Mouse (Mus musculus): Measurements from ENCODE around the gene Olfr1137.

Gene Olfr1137

GRCm38 (mm10) chr2:87713079-87713478, at the start of gene Olfr1137:
Gene Olfr1137 (minus strand): TSS chr2:87713179.
- no peak for DNase-seq (ENCODE audit: extremely low read depth, low read depth)

DNA sequence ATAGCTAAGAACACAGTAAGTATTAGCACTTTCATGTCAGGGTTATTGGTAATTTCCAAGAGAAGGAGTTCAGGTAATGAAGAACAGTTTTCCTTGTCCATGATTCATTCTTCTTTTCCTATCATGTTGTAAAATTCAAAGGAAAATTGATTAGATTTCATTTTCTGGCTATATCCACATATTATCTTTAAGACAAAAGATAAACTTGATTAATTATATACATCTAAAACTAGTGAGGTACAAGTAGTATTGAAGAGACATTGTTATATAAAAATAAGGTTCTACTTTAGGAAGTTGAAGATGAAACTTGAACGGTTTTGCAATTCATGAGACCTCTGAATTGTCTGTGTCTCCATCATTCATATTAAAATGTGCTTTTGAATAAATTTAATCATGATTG, 40.9 kb upstream of the Olfr1137 start, which contains the start of gene Olfr1141:
TSS of gene Olfr1141 (minus strand) at position 101 of the 400 bp plus-strand sequence.
- no peak for DNase-seq (ENCODE audit: extremely low read depth, low read depth)

- DNase-seq (ENCODE audit: extremely low read depth, low read depth) = no peak
These were observed 30.5 kb upstream of the Olfr1137 start, which contains the start of gene Olfr1140 for GRCm38 (mm10) chr2:87743452-87743851. Gene Olfr1140 (plus strand): TSS chr2:87743752.

DNA sequence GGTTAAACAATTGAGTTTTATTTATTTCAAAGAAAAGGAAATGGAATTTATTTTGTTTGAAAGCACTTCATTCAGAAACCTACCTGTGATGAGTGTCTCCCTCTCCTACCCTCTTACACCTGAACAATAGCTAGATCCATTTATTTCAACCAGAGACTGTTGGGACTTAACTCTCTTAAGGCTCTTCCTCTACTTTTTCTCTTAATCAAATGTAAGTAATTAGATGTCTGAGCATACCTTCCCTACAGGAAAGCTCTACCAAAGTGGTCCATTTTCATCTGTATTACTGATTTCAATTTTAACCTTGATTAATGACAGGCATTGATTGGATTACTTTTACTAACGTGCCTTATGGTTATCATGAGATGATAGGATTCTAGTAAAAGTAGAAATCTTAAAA, 26.9 kb upstream of the Olfr1137 start, which contains the start of gene Olfr1138:
TSS of gene Olfr1138 (minus strand) at position 101 of the 400 bp plus-strand sequence.
- no peak for DNase-seq (ENCODE audit: extremely low read depth, low read depth)

GRCm38 (mm10) chr2:87693847-87694246, 19.1 kb downstream of the Olfr1137 start, which contains the start of gene Olfr1136:
Gene Olfr1136 (minus strand): TSS chr2:87693947.
- no peak for DNase-seq (ENCODE audit: extremely low read depth, low read depth)

DNA sequence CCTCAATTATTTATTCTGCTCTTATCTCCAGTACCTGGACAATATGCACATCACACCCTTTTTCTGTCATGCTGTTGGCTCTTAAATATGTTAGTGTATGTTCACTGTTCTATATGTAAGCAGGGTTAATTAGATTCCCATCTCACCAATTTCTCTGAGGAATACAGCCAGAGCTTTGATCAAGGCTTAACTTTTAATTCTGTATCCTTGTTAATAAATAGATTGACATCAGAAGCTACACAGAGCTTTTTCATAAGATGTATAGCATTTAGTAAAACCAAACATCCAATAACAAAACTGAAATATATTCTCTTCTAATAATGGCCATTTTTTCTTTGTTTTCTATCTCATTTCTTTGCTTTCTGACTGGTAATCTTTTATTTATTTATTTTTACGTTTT, 39.4 kb downstream of the Olfr1137 start, which contains the start of gene Olfr1135:
TSS of gene Olfr1135 (minus strand) at position 101 of the 400 bp plus-strand sequence.
- no peak for DNase-seq (ENCODE audit: extremely low read depth, low read depth)

All from MEL-GATA-1-ER (cell line).